Mouse (Mus musculus) heart, embryonic 14.5 days (tissue): ENCODE data around the gene Eid2. TPM values are rescaled to one million over a fixed set of nuclear protein-coding genes. Genes with fewer than 3 reads are reported as not detected.
A peak's percentile ranks its signal among the peaks of the same experiment; 100 is the strongest.
"Not testable (repeated sequence)": the region's sequence is repeated elsewhere in the genome, so short reads cannot be mapped to it uniquely, and the experiment has no call there.

Source experiments
- ATAC-seq: fragments of 200-750 bp; cut with Nextera tagmentation; 2 replicates; pipeline ENCODE4 v1.8.0; 2017; ENCODE audit warnings: low read depth, moderate TSS enrichment; ENCODE audit not compliant: insufficient number of reproducible peaks, insufficient read depth, low FRiP score
- H3K27ac ChIP-seq, 2 experiments: fragments of 200-500 bp in 1 of 2; fragments of 300-500 bp in 1 of 2; sonication (generic) in 1 of 2; replicated peaks in 1 of 2; 2 replicates each; pipeline ENCODE4 v1.5.1; 2012 to 2014; ENCODE audit warnings: low read depth in 2 of 2, low read length in 2 of 2, control low read depth in 1 of 2, mild to moderate bottlenecking in 1 of 2, mixed read lengths in 1 of 2; ENCODE audit not compliant: control insufficient read depth in 1 of 2, insufficient read depth in 1 of 2
- H3K27me3 ChIP-seq: fragments of 300-500 bp; sonication (generic); 2 replicates; pipeline ENCODE4 v1.6.1; 2014; ENCODE audit warnings: mild to moderate bottlenecking, low read length, control low read depth; ENCODE audit not compliant: control insufficient read depth, insufficient read depth
- H3K36me3 ChIP-seq: fragments of 300-500 bp; sonication (generic); 2 replicates; pipeline ENCODE4 v1.6.1; 2014; ENCODE audit warnings: mild to moderate bottlenecking, control low read depth, low read length, mixed read lengths; ENCODE audit not compliant: control insufficient read depth, insufficient read depth
- H3K4me1 ChIP-seq, 2 experiments: fragments of 200-500 bp in 1 of 2; fragments of 300-500 bp in 1 of 2; sonication (generic) in 1 of 2; 2 replicates each; pipeline ENCODE4 v1.6.1; 2012 to 2014; ENCODE audit warnings: low read length in 2 of 2, control low read depth in 1 of 2, mixed read lengths in 1 of 2; ENCODE audit not compliant: control insufficient read depth in 2 of 2, insufficient read depth in 2 of 2
- H3K4me2 ChIP-seq: fragments of 300-500 bp; sonication (generic); 2 replicates; pipeline ENCODE4 v1.6.1; 2014; ENCODE audit warnings: mild to moderate bottlenecking, low read length
- H3K4me3 ChIP-seq, 2 experiments: fragments of 200-500 bp in 1 of 2; fragments of 300-500 bp in 1 of 2; sonication (generic) in 1 of 2; 2 replicates each; pipeline ENCODE4 v1.5.1; 2012 to 2014; ENCODE audit warnings: low read length in 2 of 2, mild to moderate bottlenecking in 2 of 2, control low read depth in 1 of 2, low read depth in 1 of 2, moderate library complexity in 1 of 2; ENCODE audit not compliant: control insufficient read depth in 1 of 2, insufficient read depth in 1 of 2
- H3K9ac ChIP-seq: fragments of 300-500 bp; sonication (generic); 2 replicates; pipeline ENCODE4 v1.6.1; 2014; ENCODE audit warnings: mild to moderate bottlenecking, low read length
- H3K9me3 ChIP-seq: fragments of 300-500 bp; sonication (generic); 2 replicates; pipeline ENCODE4 v1.6.1; 2016; ENCODE audit warnings: low read length, control low read depth; ENCODE audit not compliant: control insufficient read depth
- WGBS: fragments of 180-500 bp; shearing (Covaris S2); extraction: QIAGEN DNeasy Blood & Tissue Kit; methylation state at CpG from one replicate; pipeline ENCODE4 v1.1.7; 2014; 5-methylcytosine and 5-hydroxymethylcytosine counted together
- polyA plus RNA-seq: library from polyadenylated mRNA; unstranded; fragments of >200 nt; fragmentation: Nextera tagmentation; extraction: Ambion mirVana; gene quantifications from 2 replicates; pipeline ENCODE4 v1.2.1, GENCODE M21; 2014

Eid2 gene
- 8.4 and 10.3 TPM in 2 replicates for polyA plus RNA-seq

GRCm38 (mm10) chr7:28267129-28268041 is at the start of gene Eid2:
Eid2 (plus strand) TSS chr7:28267881.
- peak within 1 kb of the TSS; percentile 96 for H3K9ac ChIP-seq
- peak within 1 kb of the TSS; percentile 46 to 82 for H3K27ac ChIP-seq
- peaks cover 4% of the 10 kb centered on the region; the same call in 1 of the 2 replicates for H3K36me3 ChIP-seq
- H3K9me3 ChIP-seq = no peaks in the 10 kb centered on the region
- 7% methylated on average over 56 of the region's 57 CpGs for WGBS
- no peaks in the 10 kb centered on the region for H3K27me3 ChIP-seq
- peak; percentile 85 for ATAC-seq
- H3K4me2 ChIP-seq = peak within 1 kb of the TSS; percentile 93
- H3K4me3 ChIP-seq = peak within 1 kb of the TSS; percentile 84 to 86
- H3K4me1 ChIP-seq = peaks cover 5 to 9% of the 10 kb centered on the region in 2 experiments

- H3K27ac ChIP-seq, H3K4me2 ChIP-seq, H3K4me1 ChIP-seq, H3K4me3 ChIP-seq, H3K36me3 ChIP-seq, ATAC-seq, H3K27me3 ChIP-seq, H3K9me3 ChIP-seq, H3K9ac ChIP-seq: not testable (repeated sequence)
- 84% methylated on average over 19 of the region's 20 CpGs for WGBS
These were observed 48.5 kb upstream of the Eid2 start for GRCm38 (mm10) chr7:28218951-28219740.

GRCm38 (mm10) chr7:28226836-28227235 is 40.8 kb upstream of the Eid2 start:
- H3K9ac ChIP-seq, H3K27me3 ChIP-seq, H3K4me1 ChIP-seq, H3K9me3 ChIP-seq, H3K4me2 ChIP-seq, H3K4me3 ChIP-seq, ATAC-seq, H3K27ac ChIP-seq, H3K36me3 ChIP-seq: not testable (repeated sequence)
- 74% methylated on average over 4 of the region's 4 CpGs for WGBS

- not testable (repeated sequence) for H3K27ac ChIP-seq, H3K4me1 ChIP-seq, H3K27me3 ChIP-seq, ATAC-seq, H3K4me2 ChIP-seq, H3K9me3 ChIP-seq, H3K36me3 ChIP-seq, H3K4me3 ChIP-seq, H3K9ac ChIP-seq
- 82% methylated on average over 4 of the region's 4 CpGs for WGBS
These were observed 40.3 kb upstream of the Eid2 start for GRCm38 (mm10) chr7:28227421-28227820.

- H3K4me3 ChIP-seq, H3K9me3 ChIP-seq, H3K27me3 ChIP-seq, H3K4me1 ChIP-seq, ATAC-seq, H3K27ac ChIP-seq, H3K9ac ChIP-seq, H3K36me3 ChIP-seq, H3K4me2 ChIP-seq: not testable (repeated sequence)
- WGBS = 70% methylated on average over 2 of the region's 2 CpGs
These were observed 23.7 kb upstream of the Eid2 start for GRCm38 (mm10) chr7:28243943-28244342.

- Histone ChIP-seq H3K4me1 (no peaks in the 10 kb centered on the region), H3K9ac (no peak overlapping the region), H3K9me3 (no peaks in the 10 kb centered on the region), H3K27me3 (no peaks in the 10 kb centered on the region), H3K36me3 (no peaks in the 10 kb centered on the region), H3K4me3 (no peak overlapping the region), H3K27ac (no peak overlapping the region), H3K4me2 (no peak overlapping the region)
- 82% methylated on average over 3 of the region's 3 CpGs for WGBS
- no peak for ATAC-seq
These were observed 18.7 kb upstream of the Eid2 start for GRCm38 (mm10) chr7:28248957-28249356.

- H3K4me1 ChIP-seq = no peaks in the 10 kb centered on the region
- H3K9ac ChIP-seq = no peak overlapping the region
- H3K4me2 ChIP-seq = no peak overlapping the region
- no peak for ATAC-seq
- H3K27ac ChIP-seq = no peak overlapping the region
- H3K27me3 ChIP-seq = no peaks in the 10 kb centered on the region
- H3K4me3 ChIP-seq = no peak overlapping the region
- H3K9me3 ChIP-seq = peaks cover 5% of the 10 kb centered on the region
- no peaks in the 10 kb centered on the region for H3K36me3 ChIP-seq
- WGBS = 88% methylated on average over 17 of the region's 17 CpGs
These were observed 15.7 kb upstream of the Eid2 start for GRCm38 (mm10) chr7:28251976-28252375.
